Mouse (Mus musculus) liver, embryonic 14.5 days (tissue): ENCODE results near the gene Gm37240.

Experiments used
- CTCF ChIP-seq: IDR thresholded peaks from 2 replicates; pipeline ENCODE4 v1.5.1; 2016; ENCODE audit warnings: antibody characterized with exemption, low read depth, control low read depth
- EP300 ChIP-seq: IDR thresholded peaks from 2 replicates; pipeline ENCODE4 v1.6.1; 2016; ENCODE audit warnings: antibody characterized with exemption, low read depth

- TF ChIP-seq CTCF (no peak), EP300 (no peak)
These were observed 770.3 kb downstream of the Gm37240 start for GRCm38 (mm10) chr3:85117014-85117413.
